Mouse (Mus musculus) E14TG2a.4 (cell line): ENCODE results near the gene Gjc1.

Experiments used
- CTCF ChIP-seq: conservative IDR thresholded peaks from 2 replicates; pipeline ENCODE4 v1.5.1; 2014; ENCODE audit warnings: low read length
- NANOG ChIP-seq: IDR thresholded peaks from 2 replicates; pipeline ENCODE4 v1.6.1; 2014; ENCODE audit warnings: borderline replicate concordance, low read length, mixed read lengths
- POU5F1 ChIP-seq: IDR thresholded peaks from 2 replicates; pipeline ENCODE4 v1.6.1; 2014; ENCODE audit warnings: low read length, borderline replicate concordance

DNA sequence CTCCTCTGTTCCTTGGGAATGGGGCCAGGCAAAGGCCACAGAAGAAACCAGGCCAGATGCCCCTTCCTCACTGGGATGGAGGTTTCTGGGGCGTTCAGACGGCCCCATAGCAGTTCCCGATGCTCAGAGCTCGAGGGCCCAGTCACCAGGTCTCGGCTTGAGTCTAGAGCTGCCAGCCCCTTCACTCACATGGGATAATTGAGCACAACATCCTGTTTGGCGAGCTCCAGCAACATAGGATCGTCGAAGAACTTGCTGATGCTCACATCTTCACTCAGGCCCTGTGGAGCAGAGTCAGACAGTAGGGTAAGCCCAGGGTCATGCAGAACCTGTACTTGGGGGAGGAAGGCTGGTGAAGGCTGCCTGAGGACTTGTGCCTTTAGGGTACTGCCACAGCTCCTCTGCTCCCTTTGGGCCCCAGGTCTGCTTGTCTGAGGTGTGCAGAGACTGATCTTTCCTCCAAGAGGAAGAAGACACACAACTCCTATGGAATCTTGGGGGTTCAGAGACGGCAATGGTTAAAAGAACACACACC is 19.2 kb upstream of the Gjc1 start:
- no peak for TF ChIP-seq CTCF
- no peak for TF ChIP-seq POU5F1
- no peak for TF ChIP-seq NANOG
